Mouse (Mus musculus) myocyte (in vitro differentiated cells): ENCODE measurements around the gene Dnajc16. TPM values are rescaled to one million over a fixed set of nuclear protein-coding genes. Genes with fewer than 3 reads are reported as not detected.

ENCODE experiments used
- H3K27me3 ChIP-seq: one replicate; pipeline ENCODE4 v1.6.1; 2011; ENCODE audit not compliant: control insufficient read depth, insufficient read depth, insufficient read length
- H3K36me3 ChIP-seq: one replicate; pipeline ENCODE4 v1.6.1; 2011; ENCODE audit not compliant: control insufficient read depth, insufficient read depth
- H3K4me2 ChIP-seq: one replicate; pipeline ENCODE4 v1.6.1; 2011; ENCODE audit warnings: low read depth, control low read depth
- H3K4me3 ChIP-seq: one replicate; pipeline ENCODE4 v1.5.1; 2011; ENCODE audit warnings: mild to moderate bottlenecking, control low read depth, moderate library complexity
- H3K79me2 ChIP-seq: one replicate; pipeline ENCODE4 v1.6.1; 2011; ENCODE audit not compliant: control insufficient read depth, insufficient read depth
- H3ac ChIP-seq: one replicate; pipeline ENCODE4 v1.6.1; 2011; ENCODE audit not compliant: control insufficient read depth, insufficient read length
- CEBPB ChIP-seq: IDR thresholded peaks from 2 replicates; pipeline ENCODE4 v1.6.1; 2011; ENCODE audit warnings: mild to moderate bottlenecking, moderate library complexity; ENCODE audit not compliant: poor library complexity, insufficient read depth, severe bottlenecking
- E2F4 ChIP-seq: IDR thresholded peaks from one replicate; pipeline ENCODE4 v1.6.1; 2011; ENCODE audit warnings: mild to moderate bottlenecking, control low read depth, moderate library complexity; ENCODE audit not compliant: insufficient read depth
- MAX ChIP-seq: IDR thresholded peaks from one replicate; pipeline ENCODE4 v1.6.1; 2011; ENCODE audit warnings: low read depth, mild to moderate bottlenecking, control low read depth
- MYOD1 ChIP-seq, 3 experiments: IDR thresholded peaks; one replicate each; pipeline ENCODE4 v1.6.1; 2011; ENCODE audit warnings: control low read depth in 2 of 3, low read depth in 2 of 3, mild to moderate bottlenecking in 2 of 3, moderate library complexity in 1 of 3; ENCODE audit not compliant: insufficient read length in 2 of 3, control insufficient read depth in 1 of 3
- MYOG ChIP-seq, 3 experiments: IDR thresholded peaks; one replicate each; pipeline ENCODE4 v1.6.1; 2011; ENCODE audit warnings: control low read depth in 2 of 3, low read depth in 2 of 3, mild to moderate bottlenecking in 2 of 3; ENCODE audit not compliant: insufficient read length in 2 of 3, control insufficient read depth in 1 of 3, insufficient read depth in 1 of 3
- POLR2A ChIP-seq: IDR thresholded peaks from one replicate; pipeline ENCODE4 v1.6.1; 2011; ENCODE audit warnings: low read depth, mild to moderate bottlenecking, control low read depth, moderate library complexity; ENCODE audit not compliant: insufficient read length
- POLR2AphosphoS2 ChIP-seq: IDR thresholded peaks from one replicate; pipeline ENCODE4 v1.6.1; 2011; ENCODE audit warnings: low read depth, control low read depth; ENCODE audit not compliant: insufficient read length
- REST ChIP-seq: IDR thresholded peaks from one replicate; pipeline ENCODE4 v1.6.1; 2011; ENCODE audit warnings: mild to moderate bottlenecking, control low read depth, moderate library complexity; ENCODE audit not compliant: insufficient read depth, insufficient read length
- SRF ChIP-seq: IDR thresholded peaks from one replicate; pipeline ENCODE4 v1.6.1; 2011; ENCODE audit warnings: low read depth; ENCODE audit not compliant: control insufficient read depth, insufficient read length
- TCF12 ChIP-seq: IDR thresholded peaks from one replicate; pipeline ENCODE4 v1.6.1; 2011; ENCODE audit warnings: mild to moderate bottlenecking, control low read depth; ENCODE audit not compliant: poor library complexity, insufficient read depth, severe bottlenecking
- TCF3 ChIP-seq: IDR thresholded peaks from one replicate; pipeline ENCODE4 v1.6.1; 2011; ENCODE audit warnings: low read depth, control low read depth; ENCODE audit not compliant: insufficient read length
- USF1 ChIP-seq: IDR thresholded peaks from one replicate; pipeline ENCODE4 v1.6.1; 2011; ENCODE audit warnings: low read depth, mild to moderate bottlenecking, control low read depth, moderate library complexity
- polyA plus RNA-seq: library from polyadenylated mRNA; unstranded; fragments of >200 nt; fragmentation: generic; extraction: Trizol; gene quantifications from one replicate; pipeline ENCODE4 v1.2.1, GENCODE M21; 2012; ENCODE audit warnings: missing spikeins

Gene Dnajc16
- polyA plus RNA-seq, 1 experiment, result 9.5 TPM

DNA sequence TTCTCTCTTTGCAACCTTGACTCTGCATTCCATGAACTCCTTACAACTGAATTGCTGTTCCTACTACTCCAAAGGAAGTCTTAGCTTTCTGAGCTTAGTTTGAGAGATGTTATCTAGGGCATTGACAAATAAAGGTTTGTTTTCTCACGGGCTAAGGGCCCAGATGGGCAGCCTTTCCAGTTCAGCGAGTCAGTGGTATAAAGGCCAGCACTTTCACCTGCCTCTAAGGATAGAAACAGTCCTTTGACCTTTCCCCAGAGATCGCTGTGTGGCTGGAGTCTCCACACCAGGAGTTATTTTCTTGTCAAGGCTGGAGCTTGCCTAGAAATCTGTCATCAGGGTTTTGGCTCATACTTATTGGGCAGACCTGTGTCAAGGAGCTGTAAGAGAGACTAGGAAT, 65.0 kb downstream of the Dnajc16 start:
- TF ChIP-seq POLR2A (no peak), REST (no peak), POLR2AphosphoS2 (no peak), TCF12 (no peak), MAX (no peak), TCF3 (no peak), USF1 (no peak), SRF (no peak), CEBPB (no peak), MYOD1 (IDR thresholded peaks at IDR 0.05; ENCODE audit: control insufficient read depth in 1 of 3, insufficient read length in 2 of 3, low read depth in 2 of 3) (no peak), MYOG (IDR thresholded peaks at IDR 0.05; ENCODE audit: control insufficient read depth in 1 of 3, insufficient read depth in 1 of 3, insufficient read length in 2 of 3, low read depth in 2 of 3) (no peak), E2F4 (no peak)
- Histone ChIP-seq H3K4me2 (no peak overlapping the region), H3ac (no peak overlapping the region), H3K4me3 (no peak overlapping the region), H3K36me3 (peaks cover 1% of the 10 kb centered on the region), H3K27me3 (no peaks in the 10 kb centered on the region), H3K79me2 (peaks cover 21% of the 10 kb centered on the region)

DNA sequence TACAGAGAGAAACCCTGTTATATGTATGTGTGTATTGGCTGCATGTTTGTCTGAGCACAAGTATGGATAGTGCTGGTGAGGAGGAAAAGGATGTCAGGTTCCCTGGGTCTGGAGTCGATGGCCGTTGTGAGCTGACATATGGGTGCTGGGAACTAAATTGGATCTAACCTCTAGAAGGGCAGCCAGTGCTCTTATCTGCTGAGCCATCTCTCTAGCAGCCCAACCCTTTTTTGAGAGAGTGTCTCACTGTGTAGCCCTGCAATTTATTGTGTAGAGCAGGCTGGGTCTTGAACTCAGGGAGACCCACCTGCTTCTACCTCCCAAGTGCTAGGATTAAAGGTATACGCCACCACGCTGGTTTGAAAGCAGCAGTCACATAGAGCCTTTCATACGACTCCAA, 65.5 kb downstream of the Dnajc16 start:
- Histone ChIP-seq H3K36me3 (peaks cover 6% of the 10 kb centered on the region), H3K27me3 (no peaks in the 10 kb centered on the region), H3K4me3 (no peak overlapping the region), H3ac (no peak overlapping the region), H3K79me2 (peaks cover 25% of the 10 kb centered on the region), H3K4me2 (no peak overlapping the region)
- TF ChIP-seq MAX, result no peak
- TF ChIP-seq TCF12, result no peak
- no peak for TF ChIP-seq USF1
- no peak for TF ChIP-seq MYOG (IDR thresholded peaks at IDR 0.05; ENCODE audit: control insufficient read depth in 1 of 3, insufficient read depth in 1 of 3, insufficient read length in 2 of 3, low read depth in 2 of 3)
- no peak for TF ChIP-seq MYOD1 (IDR thresholded peaks at IDR 0.05; ENCODE audit: control insufficient read depth in 1 of 3, insufficient read length in 2 of 3, low read depth in 2 of 3)
- no peak for TF ChIP-seq POLR2A
- no peak for TF ChIP-seq POLR2AphosphoS2
- no peak for TF ChIP-seq E2F4
- TF ChIP-seq SRF, result no peak
- no peak for TF ChIP-seq TCF3
- no peak for TF ChIP-seq CEBPB
- TF ChIP-seq REST, result no peak

DNA sequence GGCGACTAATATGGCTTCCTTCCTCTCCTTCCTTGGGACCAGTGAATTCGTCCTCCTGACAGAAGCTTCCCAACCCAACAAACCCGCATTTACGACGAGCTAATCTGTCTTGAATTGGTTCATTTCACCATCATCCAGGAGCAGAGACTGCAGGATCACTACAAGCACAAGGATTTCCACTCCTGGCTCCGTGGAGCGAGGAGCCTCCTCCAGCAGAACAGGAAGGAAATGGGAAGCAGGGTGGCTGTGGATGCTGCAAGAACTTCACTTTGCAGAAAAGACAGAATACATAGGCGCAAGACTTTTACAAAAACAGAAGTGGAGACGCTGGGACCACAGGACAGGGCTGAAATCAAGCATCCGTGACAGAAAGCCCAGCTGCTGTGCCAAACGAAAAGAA, 66.1 kb downstream of the Dnajc16 start:
- TF ChIP-seq TCF3 (no peak), CEBPB (no peak), E2F4 (no peak), TCF12 (no peak), USF1 (no peak), MYOG (IDR thresholded peaks at IDR 0.05; ENCODE audit: control insufficient read depth in 1 of 3, insufficient read depth in 1 of 3, insufficient read length in 2 of 3, low read depth in 2 of 3) (no peak), MYOD1 (IDR thresholded peaks at IDR 0.05; ENCODE audit: control insufficient read depth in 1 of 3, insufficient read length in 2 of 3, low read depth in 2 of 3) (no peak), REST (no peak), SRF (no peak), POLR2A (no peak), MAX (no peak), POLR2AphosphoS2 (no peak)
- no peak overlapping the region for H3K4me3 ChIP-seq
- H3K4me2 ChIP-seq, result no peak overlapping the region
- no peak overlapping the region for H3ac ChIP-seq
- H3K79me2 ChIP-seq, result peaks cover 32% of the 10 kb centered on the region
- H3K36me3 ChIP-seq, result peaks cover 10% of the 10 kb centered on the region
- H3K27me3 ChIP-seq, result no peaks in the 10 kb centered on the region

DNA sequence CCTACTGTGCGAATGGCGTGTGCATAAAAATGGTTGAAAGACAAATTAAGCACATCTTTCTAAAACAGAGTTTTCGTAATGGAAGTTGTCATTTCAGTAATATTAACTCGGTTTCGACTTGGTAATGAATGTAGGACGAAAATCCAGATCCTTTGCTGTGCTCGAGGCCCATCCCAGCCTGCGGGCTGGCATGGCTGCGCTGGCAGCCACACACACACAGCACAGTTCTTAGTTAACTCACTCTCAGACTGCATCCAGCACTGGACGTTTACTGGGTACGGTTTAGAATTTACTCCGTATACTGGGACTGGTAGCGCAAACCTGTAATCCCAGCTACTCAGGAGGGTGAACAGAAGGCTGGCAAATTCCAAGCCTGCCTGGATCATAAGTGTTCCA, 67.1 kb downstream of the Dnajc16 start:
- TF ChIP-seq CEBPB (no peak), REST (no peak), MYOG (IDR thresholded peaks at IDR 0.05; ENCODE audit: control insufficient read depth in 1 of 3, insufficient read depth in 1 of 3, insufficient read length in 2 of 3, low read depth in 2 of 3) (no peak), E2F4 (no peak), SRF (no peak), MAX (no peak), MYOD1 (IDR thresholded peaks at IDR 0.05; ENCODE audit: control insufficient read depth in 1 of 3, insufficient read length in 2 of 3, low read depth in 2 of 3) (no peak), USF1 (no peak), POLR2AphosphoS2 (no peak), TCF3 (no peak), POLR2A (no peak), TCF12 (no peak)
- Histone ChIP-seq H3ac (peak overlapping the region; percentile 96), H3K27me3 (no peaks in the 10 kb centered on the region), H3K36me3 (peaks cover 10% of the 10 kb centered on the region), H3K79me2 (peaks cover 41% of the 10 kb centered on the region), H3K4me2 (peak overlapping the region; percentile 96), H3K4me3 (peak overlapping the region; percentile 62)
